Mouse (Mus musculus) midbrain, embryonic 13.5 days (tissue): Measurements from ENCODE around the gene Fhl3. TPM values are rescaled to one million over a fixed set of nuclear protein-coding genes. Genes with fewer than 3 reads are reported as not detected.

Experiments
- ATAC-seq: fragments of 200-750 bp; cut with Nextera tagmentation; 2 replicates; pipeline ENCODE4 v1.8.0; 2017; ENCODE audit warnings: mild to moderate bottlenecking, moderate TSS enrichment, moderate library complexity
- H3K27ac ChIP-seq: fragments of 300-500 bp; sonication (generic); 2 replicates; pipeline ENCODE4 v1.5.1; 2015; ENCODE audit warnings: inconsistent platforms, mild to moderate bottlenecking, moderate library complexity
- H3K27me3 ChIP-seq: fragments of 300-500 bp; sonication (generic); 2 replicates; pipeline ENCODE4 v1.6.1; 2015; ENCODE audit warnings: mild to moderate bottlenecking, inconsistent platforms
- H3K36me3 ChIP-seq: fragments of 300-500 bp; sonication (generic); 2 replicates; pipeline ENCODE4 v1.6.1; 2015; ENCODE audit warnings: mild to moderate bottlenecking, inconsistent platforms
- H3K4me1 ChIP-seq: fragments of 300-500 bp; sonication (generic); replicated peaks from 2 replicates; pipeline ENCODE4 v1.6.1; 2015; ENCODE audit warnings: inconsistent platforms
- H3K4me2 ChIP-seq: fragments of 300-500 bp; sonication (generic); replicated peaks from 2 replicates; pipeline ENCODE4 v1.6.1; 2015; ENCODE audit warnings: moderate library complexity, mild to moderate bottlenecking, inconsistent platforms
- H3K4me3 ChIP-seq: fragments of 300-500 bp; sonication (generic); replicated peaks from 2 replicates; pipeline ENCODE4 v1.5.1; 2015; ENCODE audit warnings: mild to moderate bottlenecking, inconsistent platforms
- H3K9ac ChIP-seq: fragments of 300-500 bp; sonication (generic); replicated peaks from 2 replicates; pipeline ENCODE4 v1.6.1; 2015; ENCODE audit warnings: mild to moderate bottlenecking, inconsistent platforms
- H3K9me3 ChIP-seq: fragments of 300-500 bp; sonication (generic); 2 replicates; pipeline ENCODE4 v1.6.1; 2016; ENCODE audit warnings: mild to moderate bottlenecking, inconsistent platforms
- WGBS: fragments of 180-500 bp; shearing (Covaris S2); methylation state at CpG from one replicate; pipeline ENCODE4 v1.1.7; 2015; 5-methylcytosine and 5-hydroxymethylcytosine counted together
- microRNA counts: library from miRNA; unstranded; fragments of <30 nt; microRNA quantifications from one replicate; lab custom pipeline; 2016
- microRNA-seq: library from miRNA; unstranded; fragments of <30 nt; microRNA quantifications from one replicate; pipeline ENCODE4, GENCODE M21; 2016
- polyA plus RNA-seq: library from polyadenylated mRNA; unstranded; fragments of >200 nt; fragmentation: Nextera tagmentation; extraction: Ambion mirVana; gene quantifications from 2 replicates; pipeline ENCODE4 v1.2.1, GENCODE M21; 2015

Fhl3 gene
- polyA plus RNA-seq, 1 experiment from 2014 or later: 2.8 TPM

GRCm38 (mm10) chr4:124751300-124752250, 51.1 kb downstream of the Fhl3 start:
- no peak overlapping the region for H3K27ac ChIP-seq
- peaks cover 12% of the 10 kb centered on the region for H3K36me3 ChIP-seq
- ATAC-seq: peak; percentile 100
- H3K27me3 ChIP-seq: peaks cover 12% of the 10 kb centered on the region; the same call in 1 of the 2 replicates
- H3K4me3 ChIP-seq: peak overlapping the region; percentile 75
- peak overlapping the region; percentile 81 for H3K9ac ChIP-seq
- WGBS: under 1% methylated on average over 75 of the region's 75 CpGs
- H3K4me2 ChIP-seq: peak overlapping the region; percentile 97
- peaks cover 16% of the 10 kb centered on the region for H3K4me1 ChIP-seq
- no peaks in the 10 kb centered on the region for H3K9me3 ChIP-seq

DNA sequence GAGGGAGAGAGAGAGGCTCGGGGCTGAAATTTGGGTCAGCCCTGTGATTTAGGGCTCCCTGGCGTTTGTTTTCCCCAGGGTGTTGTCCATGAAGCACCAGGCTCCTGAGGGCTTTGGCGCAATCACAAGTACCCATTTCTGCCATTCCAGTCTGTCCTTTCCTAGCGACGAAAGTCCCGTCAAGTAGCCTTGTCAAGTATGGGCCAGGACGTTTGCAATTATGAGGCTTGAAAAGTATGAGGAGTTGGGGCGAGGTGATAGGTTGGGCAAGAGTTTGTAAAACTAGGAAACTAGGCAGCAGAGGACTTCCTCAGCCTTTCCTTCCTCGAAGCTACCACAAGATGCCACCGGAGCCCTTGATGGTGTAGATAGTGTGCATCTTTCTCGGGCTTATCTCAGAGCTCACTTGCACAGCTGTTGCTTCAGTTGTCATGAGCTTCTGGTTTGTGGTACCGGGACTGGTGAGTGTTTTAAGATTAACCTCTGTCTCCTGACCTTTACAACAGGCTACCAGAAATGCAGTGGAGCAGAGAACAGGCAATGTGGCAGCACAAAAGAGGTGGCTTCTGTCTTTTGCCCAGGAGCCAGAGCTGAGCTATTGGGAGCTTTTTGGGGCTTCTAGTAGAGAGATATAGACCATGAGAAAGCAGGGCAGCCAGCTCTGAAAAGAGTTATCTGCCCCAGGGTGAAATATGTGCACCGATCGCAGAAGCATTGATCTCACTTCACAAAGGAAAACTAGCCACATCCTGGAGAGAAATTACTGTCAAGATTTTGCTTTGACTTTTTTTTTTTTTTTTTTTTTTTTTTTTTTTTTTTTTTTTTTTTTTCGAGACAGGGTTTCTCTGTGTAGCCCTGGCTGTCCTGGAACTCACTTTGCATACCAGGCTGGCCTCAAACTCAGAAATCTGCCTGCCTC, 52.0 kb downstream of the Fhl3 start:
- H3K4me2 ChIP-seq: peak overlapping the region; percentile 97
- H3K4me3 ChIP-seq: peak overlapping the region; percentile 75
- peaks cover 12% of the 10 kb centered on the region; the same call in 1 of the 2 replicates for H3K27me3 ChIP-seq
- H3K9ac ChIP-seq: peak overlapping the region; percentile 81
- 13% methylated on average over 15 of the region's 15 CpGs for WGBS
- H3K4me1 ChIP-seq: peaks cover 16% of the 10 kb centered on the region
- no peak overlapping the region for H3K27ac ChIP-seq
- 0 out of 2 replicates have a peak, but pooled peaks cover 8% of the 10 kb centered on the region for H3K36me3 ChIP-seq
- ATAC-seq: no peak
- no peaks in the 10 kb centered on the region for H3K9me3 ChIP-seq

DNA sequence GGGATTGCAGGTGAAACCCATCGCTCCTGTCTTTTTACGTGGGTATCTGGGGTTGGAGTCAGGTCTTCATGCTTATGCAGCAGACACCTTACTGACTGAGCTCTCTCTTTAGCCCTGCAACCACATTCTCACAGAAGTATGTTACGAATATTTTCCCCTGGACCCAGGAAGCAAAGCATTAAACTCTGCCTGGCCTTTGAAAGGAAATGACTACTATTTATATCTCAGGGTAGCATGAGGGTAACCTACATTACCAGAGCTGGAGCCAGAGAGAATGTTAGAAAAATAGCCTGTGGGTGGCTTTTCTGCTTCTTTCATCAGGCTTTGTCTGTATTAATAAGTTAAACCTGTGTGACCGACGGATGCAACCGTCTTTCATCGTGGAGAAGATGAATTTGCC, 55.0 kb downstream of the Fhl3 start:
- Histone ChIP-seq H3K4me3 (no peak overlapping the region), H3K9ac (no peak overlapping the region), H3K27me3 (0 out of 2 replicates have a peak, but pooled peaks cover 2% of the 10 kb centered on the region), H3K9me3 (no peaks in the 10 kb centered on the region), H3K27ac (no peak overlapping the region), H3K36me3 (peaks cover 5% of the 10 kb centered on the region), H3K4me2 (no peak overlapping the region), H3K4me1 (peaks cover 16% of the 10 kb centered on the region)
- WGBS: 76% methylated on average over 7 of the region's 7 CpGs
- ATAC-seq: no peak

MicroRNAs encoded within 50 kb of the gene (microRNA counts, 519-probe panel; counts per million panel counts)
- microRNA mmu-miR-697 (lab: Ali Mortazavi, UCI): 110 counts per million, percentile 56 among the panel's probes with 10 or more counts
- microRNA mmu-miR-698 (lab: Ali Mortazavi, UCI): 110 counts per million, percentile 56 among the panel's probes with 10 or more counts

Small RNA genes lying within 50 kb of the gene (microRNA-seq; reads per million reads assigned to microRNA genes)
- gene Gm24721: not detected
- gene Mir697: not detected
- gene Mir698: not detected

Other genes starting within 250 kb of the Fhl3 start
- 0.79 and 1.1 TPM in 2 replicates for gene 3100002H09Rik, start 89.9 kb upstream of the Fhl3 start, polyA plus RNA-seq
- gene Pou3f1, start 43.9 kb upstream of the Fhl3 start, polyA plus RNA-seq: 14.2 and 19.3 TPM in 2 replicates
- gene Utp11, start 7.1 kb upstream of the Fhl3 start, polyA plus RNA-seq: 48.3 and 51.1 TPM in 2 replicates
- 147 and 153 TPM in 2 replicates for gene Sf3a3, start 14.1 kb downstream of the Fhl3 start, polyA plus RNA-seq
- gene Inpp5b, start 41.1 kb downstream of the Fhl3 start, polyA plus RNA-seq: 25.4 and 30.4 TPM in 2 replicates
- gene Mtf1, start 101.4 kb downstream of the Fhl3 start, polyA plus RNA-seq: 14.6 and 15.7 TPM in 2 replicates
- 42.8 and 45.1 TPM in 2 replicates for gene Yrdc, start 150.0 kb downstream of the Fhl3 start, polyA plus RNA-seq
- gene 1110065P20Rik, start 150.5 kb downstream of the Fhl3 start, polyA plus RNA-seq: 70.6 and 77.5 TPM in 2 replicates
- gene Maneal, start 161.5 kb downstream of the Fhl3 start, polyA plus RNA-seq: 7.3 and 9.5 TPM in 2 replicates
- 10.0 and 13.4 TPM in 2 replicates for gene Epha10, start 180.2 kb downstream of the Fhl3 start, polyA plus RNA-seq
- 14.8 and 21.6 TPM in 2 replicates for gene 9930104L06Rik, start 236.3 kb downstream of the Fhl3 start, polyA plus RNA-seq
- gene Cdca8, start 238.6 kb downstream of the Fhl3 start, polyA plus RNA-seq: 76.4 and 77.6 TPM in 2 replicates